Mouse (Mus musculus) lung, embryonic 14.5 days (tissue): Measurements from ENCODE around the gene Cks1b. TPM values are rescaled to one million over a fixed set of nuclear protein-coding genes. Genes with fewer than 3 reads are reported as not detected.

Source experiments
- ATAC-seq: fragments of 200-750 bp; cut with Nextera tagmentation; 2 replicates; pipeline ENCODE4 v1.8.0; 2017; ENCODE audit warnings: mild to moderate bottlenecking, moderate TSS enrichment, moderate library complexity; ENCODE audit not compliant: insufficient read depth
- DNase-seq: peaks from one replicate; pipeline ENCODE4 v3.0.0-alpha.2; 2015
- H3K27ac ChIP-seq: fragments of 300-500 bp; sonication (generic); 2 replicates; pipeline ENCODE4 v1.5.1; 2014; ENCODE audit warnings: low read depth, mild to moderate bottlenecking, moderate library complexity
- H3K27me3 ChIP-seq: fragments of 300-500 bp; sonication (generic); 2 replicates; pipeline ENCODE4 v1.6.1; 2014; ENCODE audit warnings: low read length, control low read depth; ENCODE audit not compliant: insufficient read depth
- H3K36me3 ChIP-seq: fragments of 300-500 bp; sonication (generic); 2 replicates; pipeline ENCODE4 v1.6.1; 2014; ENCODE audit warnings: control low read depth; ENCODE audit not compliant: insufficient read depth
- H3K4me1 ChIP-seq: fragments of 300-500 bp; sonication (generic); 2 replicates; pipeline ENCODE4 v1.6.1; 2014; ENCODE audit warnings: antibody characterized with exemption, control low read depth; ENCODE audit not compliant: insufficient read depth
- H3K4me2 ChIP-seq: fragments of 300-500 bp; sonication (generic); 2 replicates; pipeline ENCODE4 v1.6.1; 2014; ENCODE audit warnings: mild to moderate bottlenecking
- H3K4me3 ChIP-seq: fragments of 300-500 bp; sonication (generic); 2 replicates; pipeline ENCODE4 v1.5.1; 2014; ENCODE audit warnings: low read depth, low read length
- H3K9ac ChIP-seq: fragments of 300-500 bp; sonication (generic); 2 replicates; pipeline ENCODE4 v1.6.1; 2014
- H3K9me3 ChIP-seq: fragments of 300-500 bp; sonication (generic); 2 replicates; pipeline ENCODE4 v1.6.1; 2016; ENCODE audit warnings: low read depth, low read length, control low read depth
- CTCF ChIP-seq: IDR thresholded peaks from 2 replicates; pipeline ENCODE4 v1.5.1; 2016; ENCODE audit warnings: antibody characterized with exemption, low read depth
- WGBS: fragments of 180-500 bp; shearing (Covaris S2); extraction: QIAGEN DNeasy Blood & Tissue Kit; methylation state at CpG from one replicate; pipeline ENCODE4 v1.1.7; 2014; 5-methylcytosine and 5-hydroxymethylcytosine counted together
- polyA plus RNA-seq: library from polyadenylated mRNA; unstranded; fragments of >200 nt; fragmentation: Nextera tagmentation; extraction: Ambion mirVana; gene quantifications from 2 replicates; pipeline ENCODE4 v1.2.1, GENCODE M21; 2014

Cks1b gene
- 655 and 692 TPM in 2 replicates for polyA plus RNA-seq

DNA sequence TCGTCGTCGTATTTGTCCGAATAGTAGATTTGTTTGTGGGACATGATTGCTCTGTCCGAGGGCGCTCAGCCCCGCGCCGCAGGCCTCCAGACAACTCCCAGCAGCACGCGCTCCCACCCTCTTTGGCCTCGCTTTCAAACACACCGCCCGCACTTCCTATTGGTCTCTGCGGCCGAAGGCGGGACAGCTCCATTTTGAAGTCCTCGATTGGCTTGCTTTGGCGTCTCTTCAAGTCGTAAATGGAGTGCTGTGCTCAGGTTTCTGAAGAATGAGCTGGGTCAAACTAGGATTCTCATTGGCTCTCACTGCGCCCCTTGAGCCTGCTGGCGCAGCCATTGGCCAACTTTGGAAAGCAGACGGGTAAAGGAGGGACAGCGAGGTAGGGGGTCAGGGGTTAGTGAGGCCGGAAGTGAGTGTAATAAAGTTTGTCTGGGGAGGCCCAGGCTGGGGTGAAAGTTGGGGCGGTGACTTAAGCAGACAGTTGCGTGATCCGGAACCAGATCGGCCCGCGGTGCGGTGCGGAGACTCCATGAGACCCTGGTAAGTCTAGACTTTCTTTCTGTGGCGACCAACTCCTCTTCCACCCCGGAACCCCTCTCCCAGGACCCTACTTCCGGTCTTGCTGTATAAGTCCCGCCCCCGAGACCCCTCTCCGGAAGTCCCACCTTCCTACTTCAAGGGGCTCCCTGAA lies at the start of gene Cks1b, which contains the start of gene Shc1:
Gene Cks1b (minus strand): TSS at position 214 of the 691 bp plus-strand sequence.
Gene Shc1 (plus strand): TSS at position 274 of the 691 bp plus-strand sequence.
- Histone ChIP-seq H3K27me3 (no peaks in the 10 kb centered on the region), H3K36me3 (peaks cover 36% of the 10 kb centered on the region), H3K4me1 (peaks cover 19% of the 10 kb centered on the region), H3K27ac (peak within 1 kb of the TSS; percentile 99), H3K4me2 (peak within 1 kb of the TSS; percentile 86), H3K9ac (peak within 1 kb of the TSS; percentile 58), H3K4me3 (peak within 1 kb of the TSS; percentile 55), H3K9me3 (no peaks in the 10 kb centered on the region)
- DNase-seq (peak; percentile 99), ATAC-seq (peak; percentile 91)
- under 1% methylated on average over 39 of the region's 39 CpGs for WGBS
- no peak for TF ChIP-seq CTCF

DNA sequence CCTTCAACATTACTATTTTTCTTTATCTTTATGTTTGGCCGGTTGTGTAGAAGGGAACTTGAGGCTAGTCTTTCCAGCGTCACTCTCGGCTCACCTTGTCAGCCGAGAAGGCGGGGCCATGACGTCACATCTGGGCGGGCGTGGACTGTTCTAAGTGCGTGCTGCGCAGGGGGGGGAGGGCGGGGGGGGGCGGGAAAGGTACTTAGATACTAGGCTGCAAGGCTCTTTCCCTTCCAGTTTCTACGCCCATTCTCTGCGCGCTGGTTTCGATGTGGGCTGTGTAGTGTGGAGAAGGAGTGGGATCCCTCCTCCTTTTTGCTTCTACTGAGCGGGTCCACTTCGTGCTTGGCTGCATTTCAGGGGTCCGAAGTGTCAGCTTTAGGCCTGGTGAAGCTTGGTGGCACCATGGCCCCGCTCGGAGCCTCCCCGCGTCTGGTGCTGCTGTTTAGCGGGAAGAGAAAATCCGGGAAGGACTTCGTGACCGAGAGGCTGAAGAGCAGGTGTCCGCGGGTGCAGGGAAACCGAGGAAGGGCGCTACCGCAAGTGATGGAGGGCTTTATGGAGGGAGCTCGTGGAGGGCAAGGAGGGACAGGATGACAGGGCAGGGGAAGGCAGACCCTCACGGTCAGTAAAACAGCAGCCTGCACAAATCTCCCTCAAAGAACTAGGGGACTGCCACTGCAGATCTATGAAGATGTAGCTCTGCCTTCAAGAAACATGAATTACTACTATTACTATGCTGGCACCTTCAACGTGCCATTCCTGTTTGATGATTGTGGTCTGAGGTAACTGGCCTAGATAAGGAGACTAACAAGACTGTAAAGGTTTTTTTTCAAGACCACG lies 41.0 kb upstream of the Cks1b start:
- ATAC-seq (peak; percentile 91), DNase-seq (peak; percentile 96)
- no peak for TF ChIP-seq CTCF
- no peaks in the 10 kb centered on the region for H3K27me3 ChIP-seq
- H3K9ac ChIP-seq = peak overlapping the region; percentile 66
- peak overlapping the region; percentile 83 for H3K4me2 ChIP-seq
- H3K9me3 ChIP-seq = no peaks in the 10 kb centered on the region
- WGBS = 1% methylated on average over 35 of the region's 36 CpGs
- H3K27ac ChIP-seq = peak overlapping the region; percentile 79
- H3K4me1 ChIP-seq = no peaks in the 10 kb centered on the region
- H3K4me3 ChIP-seq = peak overlapping the region; percentile 57
- H3K36me3 ChIP-seq = no peaks in the 10 kb centered on the region

DNA sequence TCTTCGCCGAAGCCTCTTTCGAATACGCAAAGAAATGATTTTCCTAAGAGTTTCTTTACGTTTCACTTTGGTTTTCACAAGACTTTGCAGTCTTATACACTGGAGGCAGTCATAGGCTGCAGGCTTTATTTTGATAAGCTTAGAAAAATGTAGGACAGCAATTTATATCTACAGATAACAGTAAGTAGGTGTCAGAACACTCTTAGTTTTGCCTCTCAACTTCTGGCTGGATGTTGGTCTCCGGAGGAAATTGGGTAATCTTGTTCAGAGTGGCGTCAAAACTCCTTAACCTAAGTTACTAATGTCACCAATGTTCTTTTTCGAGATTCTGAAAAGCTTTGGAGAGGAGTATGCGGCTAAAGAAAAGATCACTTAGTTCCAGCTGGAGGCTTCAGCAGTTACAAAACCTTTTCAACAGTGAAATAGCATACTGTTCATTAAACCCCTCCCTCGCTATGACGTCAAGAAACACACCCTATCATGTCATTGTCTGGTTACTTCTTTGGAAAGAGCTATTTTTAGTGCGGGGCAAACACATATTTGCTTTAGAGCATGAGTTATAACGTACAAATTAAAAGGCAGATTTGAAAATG lies 40.3 kb upstream of the Cks1b start:
- Histone ChIP-seq H3K27ac (peak overlapping the region; percentile 79), H3K4me3 (peak overlapping the region; percentile 57), H3K4me1 (no peaks in the 10 kb centered on the region), H3K4me2 (peak overlapping the region; percentile 83), H3K36me3 (no peaks in the 10 kb centered on the region), H3K27me3 (no peaks in the 10 kb centered on the region), H3K9ac (no peak overlapping the region; the same call in 1 of the 2 replicates), H3K9me3 (no peaks in the 10 kb centered on the region)
- WGBS = 27% methylated on average over 13 of the region's 13 CpGs
- no peak for TF ChIP-seq CTCF
- DNase-seq (no peak), ATAC-seq (peak; percentile 59)

DNA sequence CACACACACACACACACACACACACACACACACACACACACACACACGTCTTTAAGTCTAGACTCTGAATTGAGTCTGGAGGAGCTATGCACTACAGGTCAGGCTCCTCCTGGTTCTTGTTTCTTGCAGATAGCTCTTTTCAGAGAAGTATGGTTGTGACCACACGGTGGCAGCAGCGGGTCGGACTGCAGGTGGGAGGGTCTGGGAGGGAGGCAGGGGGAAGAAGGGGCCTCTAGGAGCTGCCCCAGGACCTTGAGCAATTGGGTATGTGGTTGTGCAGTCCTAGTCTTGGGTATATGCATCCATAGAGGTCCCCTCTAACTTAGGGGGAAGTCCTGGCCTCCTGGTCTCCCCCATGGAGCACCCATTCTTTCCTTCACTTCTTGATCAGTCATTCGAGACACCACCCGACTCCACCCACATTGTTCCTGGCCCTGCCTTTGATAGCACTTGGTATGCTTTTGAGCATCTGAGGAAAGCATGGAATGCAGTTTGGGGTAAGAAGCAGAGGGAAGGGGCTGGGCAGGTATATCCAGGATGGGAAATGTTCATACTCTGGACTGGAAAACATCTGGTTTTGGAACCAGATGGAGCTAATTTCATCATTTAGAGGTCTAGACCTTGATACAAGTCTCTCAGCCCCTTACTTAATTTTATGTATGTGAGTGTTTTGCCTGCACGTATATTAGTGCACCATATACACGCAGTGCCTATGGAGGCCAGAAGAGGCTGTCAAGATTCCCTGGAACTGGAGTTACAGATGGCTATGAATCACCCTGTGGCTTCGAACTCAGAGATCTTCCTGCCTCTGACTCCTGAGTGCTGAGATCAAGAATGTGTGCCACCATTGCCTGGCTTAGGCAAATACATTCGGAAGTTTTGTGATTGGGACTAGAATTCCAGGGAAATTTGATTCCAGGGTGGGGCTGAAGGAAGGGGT lies 38.8 kb upstream of the Cks1b start:
- no peaks in the 10 kb centered on the region for H3K27me3 ChIP-seq
- ATAC-seq = no peak
- H3K9me3 ChIP-seq = no peaks in the 10 kb centered on the region
- H3K4me1 ChIP-seq = no peaks in the 10 kb centered on the region
- WGBS = 38% methylated on average over 10 of the region's 10 CpGs
- H3K36me3 ChIP-seq = no peaks in the 10 kb centered on the region
- no peak overlapping the region for H3K27ac ChIP-seq
- peak; percentile 77 for TF ChIP-seq CTCF
- no peak overlapping the region for H3K9ac ChIP-seq
- no peak overlapping the region for H3K4me3 ChIP-seq
- DNase-seq = peak; percentile 84
- H3K4me2 ChIP-seq = no peak overlapping the region

DNA sequence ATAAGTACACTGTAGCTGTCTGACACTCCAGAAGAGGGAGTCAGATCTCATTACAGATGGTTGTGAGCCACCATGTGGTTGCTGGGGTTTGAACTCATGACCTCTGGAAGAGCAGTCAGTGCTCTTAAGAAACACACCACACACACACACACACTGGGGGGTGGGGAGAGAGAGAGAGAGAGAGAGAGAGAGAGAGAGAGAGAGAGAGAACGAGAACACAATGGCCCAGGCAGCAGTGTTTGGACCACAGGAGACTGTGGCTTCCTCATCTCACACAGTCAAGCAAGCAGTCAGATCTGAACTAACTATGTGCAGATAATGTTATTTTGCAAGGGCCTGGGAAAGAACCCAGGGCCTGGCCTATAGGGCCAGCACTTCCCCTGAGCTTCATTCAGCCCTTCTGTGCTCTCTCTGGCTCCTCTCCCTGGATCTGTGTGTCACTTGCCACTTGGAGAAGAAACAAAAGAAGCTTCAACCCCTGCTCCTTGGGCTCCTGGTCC lies 37.7 kb upstream of the Cks1b start:
- 31% methylated on average over 1 of the region's 1 CpGs for WGBS
- DNase-seq = no peak
- H3K36me3 ChIP-seq = no peaks in the 10 kb centered on the region
- no peak overlapping the region for H3K4me3 ChIP-seq
- TF ChIP-seq CTCF = no peak
- 0 out of 2 replicates have a peak, but pooled peaks cover 3% of the 10 kb centered on the region for H3K4me1 ChIP-seq
- H3K27me3 ChIP-seq = no peaks in the 10 kb centered on the region
- ATAC-seq = no peak
- H3K27ac ChIP-seq = no peak overlapping the region
- no peak overlapping the region for H3K4me2 ChIP-seq
- no peak overlapping the region for H3K9ac ChIP-seq
- no peaks in the 10 kb centered on the region for H3K9me3 ChIP-seq
